Mouse (Mus musculus): ENCODE results near the gene Elovl6. TPM values are rescaled to one million over a fixed set of nuclear protein-coding genes. Genes with fewer than 3 reads are reported as not detected.

Gene Elovl6
- total and polyA plus RNA-seq, 2 experiments from 2014 or later: 40.8 to 56.1 TPM

DNA sequence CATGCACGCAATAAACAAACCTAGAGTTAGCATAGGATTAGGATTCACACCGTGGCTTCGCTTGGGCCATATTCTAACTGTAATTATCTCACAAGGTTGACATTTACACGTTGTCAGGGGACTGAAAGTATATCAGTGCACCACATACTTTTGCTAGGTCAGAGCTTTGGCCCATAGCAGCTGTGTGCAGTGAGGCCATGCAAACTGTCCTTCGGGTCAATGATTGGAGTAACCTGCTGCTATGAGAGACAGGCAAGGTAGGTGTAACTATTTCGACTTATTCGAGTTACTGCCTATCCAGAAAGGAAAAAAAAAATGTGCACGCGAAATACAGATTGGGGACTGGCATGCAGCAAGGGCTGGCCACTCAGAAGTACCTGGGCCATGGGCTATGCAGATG, 24.9 kb downstream of the Elovl6 start:
- Histone ChIP-seq H3K4me2 (ENCODE audit: low read depth, low read length) (no peak overlapping the region), H3K4me3 (ENCODE audit: low read length) (no peak overlapping the region), H3K9ac (replicated peaks; ENCODE audit: low read length) (no peak overlapping the region), H3K4me1 (ENCODE audit: insufficient read depth, low read length) (no peaks in the 10 kb centered on the region), H3K27me3 (ENCODE audit: insufficient read depth, low read length) (no peaks in the 10 kb centered on the region), H3K9me3 (ENCODE audit: low read length) (no peaks in the 10 kb centered on the region), H3K36me3 (ENCODE audit: insufficient read depth, low read length) (no peaks in the 10 kb centered on the region), H3K27ac (no peak overlapping the region)
- no peak for TF ChIP-seq CTCF (IDR thresholded peaks at IDR 0.05; ENCODE audit: low read depth)
- no peak for ATAC-seq
- 92% methylated on average over 9 of the region's 9 CpGs for WGBS
- no peak for DNase-seq (ENCODE audit: low spot score)

- H3K27ac ChIP-seq: no peak overlapping the region
- DNase-seq (ENCODE audit: low spot score) (no peak), ATAC-seq (no peak)
- H3K36me3 ChIP-seq (ENCODE audit: insufficient read depth, low read length): no peaks in the 10 kb centered on the region
- TF ChIP-seq CTCF (IDR thresholded peaks at IDR 0.05; ENCODE audit: low read depth): no peak
- H3K4me3 ChIP-seq (ENCODE audit: low read length): no peak overlapping the region
- 87% methylated on average over 7 of the region's 7 CpGs for WGBS
- no peaks in the 10 kb centered on the region for H3K9me3 ChIP-seq (ENCODE audit: low read length)
- no peaks in the 10 kb centered on the region for H3K4me1 ChIP-seq (ENCODE audit: insufficient read depth, low read length)
- no peak overlapping the region for H3K9ac ChIP-seq (replicated peaks; ENCODE audit: low read length)
- no peak overlapping the region for H3K4me2 ChIP-seq (ENCODE audit: low read depth, low read length)
- no peaks in the 10 kb centered on the region for H3K27me3 ChIP-seq (ENCODE audit: insufficient read depth, low read length)
These were observed 25.4 kb downstream of the Elovl6 start for GRCm38 (mm10) chr3:129557566-129557965.

- no peak for ATAC-seq
- Histone ChIP-seq H3K4me1 (ENCODE audit: insufficient read depth, low read length) (no peaks in the 10 kb centered on the region), H3K27me3 (ENCODE audit: insufficient read depth, low read length) (no peaks in the 10 kb centered on the region), H3K36me3 (ENCODE audit: insufficient read depth, low read length) (no peaks in the 10 kb centered on the region), H3K4me2 (ENCODE audit: low read depth, low read length) (no peak overlapping the region), H3K4me3 (ENCODE audit: low read length) (no peak overlapping the region), H3K27ac (no peak overlapping the region), H3K9ac (replicated peaks; ENCODE audit: low read length) (no peak overlapping the region), H3K9me3 (ENCODE audit: low read length) (no peaks in the 10 kb centered on the region)
- DNase-seq (ENCODE audit: low spot score): no peak
- TF ChIP-seq CTCF (IDR thresholded peaks at IDR 0.05; ENCODE audit: low read depth): no peak
- 80% methylated on average over 22 of the region's 22 CpGs for WGBS
These were observed 26.1 kb downstream of the Elovl6 start for GRCm38 (mm10) chr3:129558016-129558955.

DNA sequence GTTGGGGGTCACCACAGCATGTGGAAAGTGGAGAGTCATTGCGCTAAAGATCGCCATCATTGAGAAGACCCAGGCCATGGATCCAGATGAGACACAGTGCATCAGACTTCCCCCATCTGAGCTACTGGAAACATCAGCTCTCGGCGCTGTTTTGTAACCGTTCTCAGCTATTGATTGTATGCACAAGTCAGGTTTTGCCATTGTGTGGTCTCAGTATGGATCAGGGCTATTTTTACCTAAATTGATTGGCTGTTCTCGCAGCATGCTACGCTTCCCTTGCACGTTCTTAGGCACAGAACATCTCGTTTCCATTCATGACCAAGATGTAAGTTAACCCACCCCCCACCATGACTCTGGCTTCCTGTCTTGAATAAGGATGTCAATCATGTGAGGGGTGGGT, 27.9 kb downstream of the Elovl6 start:
- Histone ChIP-seq H3K4me1 (ENCODE audit: insufficient read depth, low read length) (no peaks in the 10 kb centered on the region), H3K4me3 (ENCODE audit: low read length) (no peak overlapping the region), H3K4me2 (ENCODE audit: low read depth, low read length) (no peak overlapping the region), H3K9ac (replicated peaks; ENCODE audit: low read length) (no peak overlapping the region), H3K36me3 (ENCODE audit: insufficient read depth, low read length) (no peaks in the 10 kb centered on the region), H3K27ac (no peak overlapping the region), H3K27me3 (ENCODE audit: insufficient read depth, low read length) (no peaks in the 10 kb centered on the region), H3K9me3 (ENCODE audit: low read length) (no peaks in the 10 kb centered on the region)
- no peak for ATAC-seq
- TF ChIP-seq CTCF (IDR thresholded peaks at IDR 0.05; ENCODE audit: low read depth): no peak
- WGBS: 91% methylated on average over 9 of the region's 9 CpGs
- DNase-seq (ENCODE audit: low spot score): no peak

DNA sequence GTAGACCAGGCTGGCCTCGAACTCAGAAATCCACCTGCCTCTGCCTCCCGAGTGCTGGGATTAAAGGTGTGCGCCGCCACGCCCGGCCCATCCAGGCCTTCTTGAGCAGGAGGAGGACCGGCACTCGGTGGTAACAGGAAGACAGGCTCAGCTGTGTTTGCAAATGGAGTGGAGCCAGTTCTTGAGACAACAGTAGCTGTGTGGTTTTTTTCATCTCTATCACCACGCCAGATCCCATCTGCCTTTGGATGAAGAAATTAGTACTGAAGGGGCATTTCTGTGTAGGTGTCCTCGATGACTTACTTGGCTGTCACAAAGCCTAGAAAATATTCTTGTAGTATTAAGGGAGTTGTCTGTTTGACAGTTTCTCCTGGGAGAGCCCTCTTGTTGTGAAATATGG, 28.9 kb downstream of the Elovl6 start:
- H3K27ac ChIP-seq: no peak overlapping the region
- no peak overlapping the region for H3K9ac ChIP-seq (replicated peaks; ENCODE audit: low read length)
- no peaks in the 10 kb centered on the region for H3K27me3 ChIP-seq (ENCODE audit: insufficient read depth, low read length)
- DNase-seq (ENCODE audit: low spot score): no peak
- H3K4me3 ChIP-seq (ENCODE audit: low read length): no peak overlapping the region
- no peak for TF ChIP-seq CTCF (IDR thresholded peaks at IDR 0.05; ENCODE audit: low read depth)
- H3K4me2 ChIP-seq (ENCODE audit: low read depth, low read length): no peak overlapping the region
- H3K36me3 ChIP-seq (ENCODE audit: insufficient read depth, low read length): no peaks in the 10 kb centered on the region
- WGBS: 84% methylated on average over 10 of the region's 10 CpGs
- ATAC-seq: no peak
- H3K9me3 ChIP-seq (ENCODE audit: low read length): no peaks in the 10 kb centered on the region
- no peaks in the 10 kb centered on the region for H3K4me1 ChIP-seq (ENCODE audit: insufficient read depth, low read length)

GRCm38 (mm10) chr3:129561853-129562252, 29.7 kb downstream of the Elovl6 start:
- Histone ChIP-seq H3K4me2 (ENCODE audit: low read depth, low read length) (no peak overlapping the region), H3K27me3 (ENCODE audit: insufficient read depth, low read length) (no peaks in the 10 kb centered on the region), H3K4me3 (ENCODE audit: low read length) (no peak overlapping the region), H3K36me3 (ENCODE audit: insufficient read depth, low read length) (no peaks in the 10 kb centered on the region), H3K9ac (replicated peaks; ENCODE audit: low read length) (no peak overlapping the region), H3K27ac (no peak overlapping the region), H3K4me1 (ENCODE audit: insufficient read depth, low read length) (no peaks in the 10 kb centered on the region), H3K9me3 (ENCODE audit: low read length) (no peaks in the 10 kb centered on the region)
- TF ChIP-seq CTCF (IDR thresholded peaks at IDR 0.05; ENCODE audit: low read depth): no peak
- WGBS: 93% methylated on average over 2 of the region's 2 CpGs
- ATAC-seq (no peak), DNase-seq (ENCODE audit: low spot score) (no peak)

GRCm38 (mm10) chr3:129562411-129562810, 30.3 kb downstream of the Elovl6 start:
- H3K4me2 ChIP-seq (ENCODE audit: low read depth, low read length): no peak overlapping the region
- no peak for TF ChIP-seq CTCF (IDR thresholded peaks at IDR 0.05; ENCODE audit: low read depth)
- H3K36me3 ChIP-seq (ENCODE audit: insufficient read depth, low read length): no peaks in the 10 kb centered on the region

More at GRCm38 (mm10) chr3:129562411-129562810, 30.3 kb downstream of the Elovl6 start:
- ATAC-seq: no peak
- no peak for DNase-seq (ENCODE audit: low spot score)
- H3K9ac ChIP-seq (replicated peaks; ENCODE audit: low read length): no peak overlapping the region
- H3K27ac ChIP-seq: no peak overlapping the region
- no peak overlapping the region for H3K4me3 ChIP-seq (ENCODE audit: low read length)
- no peaks in the 10 kb centered on the region for H3K27me3 ChIP-seq (ENCODE audit: insufficient read depth, low read length)
- 94% methylated on average over 4 of the region's 4 CpGs for WGBS
- H3K9me3 ChIP-seq (ENCODE audit: low read length): no peaks in the 10 kb centered on the region
- no peaks in the 10 kb centered on the region for H3K4me1 ChIP-seq (ENCODE audit: insufficient read depth, low read length)
